Mouse (Mus musculus): ENCODE results near the gene C1qtnf7.

The C1qtnf7 gene

GRCm38 (mm10) chr5:43621575-43622299 is 106.4 kb downstream of the C1qtnf7 start:
- no peak for DNase-seq

- DNase-seq: no peak
Observed at GRCm38 (mm10) chr5:43625407-43625806, 110.1 kb downstream of the C1qtnf7 start.

DNA sequence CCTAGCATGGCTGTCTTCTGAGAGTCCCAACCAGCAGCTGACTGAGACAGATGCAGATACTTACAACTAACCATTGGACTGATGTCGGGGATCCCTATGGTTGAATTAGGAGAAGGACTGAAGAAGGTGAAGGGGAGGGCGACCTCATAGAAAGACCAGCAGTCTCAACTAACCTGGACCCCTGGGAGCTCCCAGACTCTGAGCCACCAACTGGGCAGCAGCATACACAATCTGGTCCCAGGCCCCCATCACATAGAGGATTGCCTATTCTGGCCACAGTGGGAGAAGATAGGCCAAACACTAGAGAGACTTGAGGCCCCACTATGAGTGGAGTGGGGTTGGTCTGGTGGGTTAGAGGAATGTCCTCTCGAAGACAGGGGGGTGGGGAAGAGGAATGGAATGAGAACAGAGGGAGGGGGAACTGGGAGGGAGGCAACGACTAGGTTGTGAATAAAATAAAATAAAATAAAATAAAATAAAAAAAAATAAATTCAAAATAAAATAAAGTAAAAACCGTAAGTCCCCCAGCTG is 118.8 kb downstream of the C1qtnf7 start:
- DNase-seq: no peak

DNA sequence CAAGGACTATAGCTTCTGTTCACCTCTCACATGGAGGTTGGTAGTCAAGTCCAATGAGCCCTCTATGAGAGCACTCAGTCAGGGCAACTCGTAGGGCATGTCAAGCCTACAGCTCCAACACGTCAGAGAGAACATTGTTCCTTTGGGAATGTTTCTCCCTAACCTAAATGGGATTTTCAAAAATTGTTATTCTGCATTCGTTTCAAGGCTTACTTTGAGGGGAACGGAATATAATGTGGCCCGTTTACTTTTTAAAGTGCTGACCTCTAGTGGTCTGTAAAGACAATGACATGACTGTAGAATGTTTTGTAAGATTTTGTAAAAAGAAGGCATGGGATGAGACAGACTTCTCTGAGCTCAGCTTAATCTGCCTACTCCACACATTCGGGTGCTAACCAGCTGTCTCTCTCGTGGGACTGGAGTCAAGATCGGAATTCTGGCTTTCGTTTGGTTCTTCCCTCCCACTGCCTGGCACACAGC is 119.3 kb downstream of the C1qtnf7 start:
- no peak for DNase-seq

DNA sequence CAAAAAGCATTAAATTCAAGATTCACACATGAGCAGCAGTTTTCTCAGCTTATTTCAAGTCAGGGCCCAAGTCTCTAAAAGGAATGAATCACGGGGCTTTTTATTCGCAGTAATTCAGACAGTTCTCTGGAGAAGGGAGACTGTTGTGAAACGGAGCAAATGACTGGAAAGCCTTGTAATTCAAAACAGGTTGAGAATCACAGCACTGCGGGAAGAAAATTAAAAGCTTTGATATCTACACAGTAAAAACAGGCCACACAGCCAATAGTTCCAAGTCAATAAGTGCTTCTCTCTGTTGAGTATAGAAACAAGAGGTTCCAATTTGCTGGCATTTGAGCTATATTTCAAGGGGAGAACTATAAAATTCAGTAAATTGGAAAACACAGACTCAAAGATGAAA is 129.7 kb downstream of the C1qtnf7 start:
- DNase-seq: no peak

DNA sequence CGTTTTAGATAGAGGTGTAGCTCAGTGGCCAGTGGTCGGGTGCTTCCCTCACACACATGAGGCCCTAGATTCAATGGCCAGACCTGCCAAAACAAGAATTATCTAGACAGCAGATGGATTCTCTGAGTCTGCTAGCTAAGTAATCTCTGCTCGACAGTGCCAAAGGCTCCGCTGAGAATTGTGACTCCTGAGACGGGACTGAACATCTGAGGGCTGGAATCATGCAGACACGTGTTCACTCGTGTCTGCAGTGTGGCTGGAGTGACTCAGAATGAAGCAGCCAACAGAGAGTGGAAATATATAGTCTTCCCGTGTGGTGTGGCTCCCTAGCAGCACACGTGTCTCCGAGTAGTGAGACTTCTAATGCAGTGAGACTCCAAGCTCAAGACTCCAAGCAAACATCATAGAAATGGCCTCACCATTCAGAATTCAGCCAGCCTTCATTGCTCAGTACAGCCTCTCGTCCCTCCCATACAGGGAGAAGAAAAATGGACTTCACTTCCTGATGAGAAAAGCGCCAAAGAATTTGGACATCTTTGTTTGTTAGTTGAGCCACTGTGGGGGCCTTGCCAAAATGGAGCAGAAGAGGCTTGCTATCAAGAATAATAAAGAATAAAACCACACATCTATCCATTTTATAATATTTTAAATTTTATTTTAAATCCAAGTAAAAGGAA is 131.9 kb downstream of the C1qtnf7 start:
- DNase-seq: no peak

- no peak for DNase-seq
Observed at GRCm38 (mm10) chr5:43661498-43661897, 146.2 kb downstream of the C1qtnf7 start.

DNA sequence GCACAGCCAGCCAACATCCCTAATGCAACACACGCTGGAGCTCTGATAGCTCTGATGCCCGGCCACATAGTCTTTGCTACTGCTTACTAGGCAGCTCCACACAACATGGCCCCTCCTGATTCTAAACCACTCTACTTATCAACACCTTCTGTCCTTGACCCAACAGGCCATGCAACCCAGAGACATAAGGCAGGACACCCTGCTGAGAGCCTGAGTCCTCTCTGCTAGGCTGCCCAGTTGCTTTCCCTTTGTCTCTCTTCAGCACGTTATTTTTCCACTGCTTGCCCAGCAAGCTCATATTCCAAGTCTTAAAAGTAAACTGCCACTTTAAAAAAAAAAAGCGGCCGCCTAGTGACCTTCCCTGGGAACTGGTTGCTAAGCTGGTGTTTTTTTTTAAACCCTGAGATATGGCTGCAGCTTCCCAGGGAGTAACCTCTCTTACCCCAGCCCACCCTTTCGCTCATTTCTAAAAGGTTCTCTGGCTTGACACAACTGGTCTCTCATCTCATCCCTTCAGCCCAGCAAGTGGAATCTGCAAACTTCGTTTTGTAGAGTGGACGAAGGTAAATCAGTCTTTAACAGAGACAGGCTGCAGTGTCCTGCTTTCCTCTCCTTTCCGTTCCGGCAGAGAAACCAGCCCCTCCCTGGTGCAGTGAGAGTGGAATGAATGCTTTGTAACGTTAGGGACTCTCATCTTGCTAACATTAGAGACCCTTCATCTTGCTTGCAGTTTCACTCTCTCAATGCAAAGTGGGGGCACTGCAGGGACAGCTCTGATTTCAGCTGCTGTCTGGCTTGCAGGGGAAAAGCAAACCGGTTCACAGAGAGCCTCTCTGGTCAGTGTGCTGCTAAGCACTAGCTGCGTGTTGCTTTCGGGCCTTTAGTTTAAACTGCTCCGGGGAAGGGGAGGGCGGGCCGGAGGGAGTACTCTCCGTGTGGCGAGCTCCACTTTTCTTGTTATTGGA is 146.9 kb downstream of the C1qtnf7 start, which contains the start of gene Cc2d2a:
Cc2d2a (plus strand) TSS at position 350 of the 965 bp plus-strand sequence.
- DNase-seq: peak; percentile 31 to 48

DNA sequence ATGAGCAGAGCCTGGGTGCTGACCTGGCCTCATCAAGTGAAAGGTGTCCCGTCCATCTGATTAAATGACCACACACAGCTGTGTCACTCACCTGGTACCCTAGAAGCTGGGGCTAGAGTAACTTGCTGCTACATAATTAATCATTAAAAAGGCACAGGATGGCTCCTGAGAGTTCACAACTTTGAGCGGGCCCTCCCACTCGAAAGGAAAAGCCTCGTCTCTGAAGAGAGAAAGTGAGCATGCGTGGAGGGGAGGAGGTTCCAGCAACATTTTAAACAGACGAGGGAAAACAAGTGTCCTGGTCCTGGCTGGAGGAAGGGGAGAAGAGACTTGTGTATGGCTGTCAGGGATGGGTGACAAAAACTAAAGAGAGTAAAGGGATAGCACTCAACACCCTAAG is 148.2 kb downstream of the C1qtnf7 start:
- DNase-seq: peak; percentile 32 to 54

DNA sequence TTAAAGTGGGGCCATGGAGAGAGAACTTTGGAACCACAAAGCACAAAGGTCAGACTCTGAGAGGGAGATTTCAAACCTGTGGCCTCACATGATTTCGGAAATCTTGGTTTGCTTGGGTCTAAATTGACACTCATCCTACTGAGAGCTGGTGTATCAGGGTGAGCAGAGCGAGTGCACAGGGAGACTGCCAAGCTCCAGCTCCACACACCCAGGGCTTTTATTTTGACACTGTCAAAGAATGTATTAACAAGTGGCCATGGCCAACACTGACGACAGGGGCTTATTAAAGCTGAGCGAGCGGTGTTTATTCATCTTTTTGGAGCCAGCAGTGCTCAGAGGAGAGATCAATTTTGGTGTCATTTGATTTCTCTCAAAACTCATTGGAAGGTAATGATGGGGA is 149.8 kb downstream of the C1qtnf7 start:
- DNase-seq: peak in 1 of 2 experiments; percentile 22
